Mouse (Mus musculus) neural tube, embryonic 14.5 days (tissue): ENCODE results near the gene Banf2. TPM values are rescaled to one million over a fixed set of nuclear protein-coding genes. Genes with fewer than 3 reads are reported as not detected.

ENCODE experiments used
- ATAC-seq: fragments of 200-750 bp; cut with Nextera tagmentation; 2 replicates; pipeline ENCODE4 v1.8.0; 2017; ENCODE audit warnings: low read depth, mild to moderate bottlenecking, moderate TSS enrichment, moderate library complexity
- H3K27ac ChIP-seq: fragments of 300-500 bp; sonication (generic); 2 replicates; pipeline ENCODE4 v1.5.1; 2014; ENCODE audit warnings: low read depth, mild to moderate bottlenecking, control low read depth, low read length, moderate library complexity, mixed read lengths
- H3K27me3 ChIP-seq: fragments of 300-500 bp; sonication (generic); 2 replicates; pipeline ENCODE4 v1.6.1; 2014; ENCODE audit warnings: low read length; ENCODE audit not compliant: control insufficient read depth, insufficient read depth
- H3K36me3 ChIP-seq: fragments of 300-500 bp; sonication (generic); 2 replicates; pipeline ENCODE4 v1.6.1; 2014; ENCODE audit warnings: low read length, mixed read lengths; ENCODE audit not compliant: control insufficient read depth, insufficient read depth
- H3K4me1 ChIP-seq: fragments of 300-500 bp; sonication (generic); 2 replicates; pipeline ENCODE4 v1.6.1; 2014; ENCODE audit warnings: low read length; ENCODE audit not compliant: control insufficient read depth, insufficient read depth
- H3K4me2 ChIP-seq: fragments of 300-500 bp; sonication (generic); 2 replicates; pipeline ENCODE4 v1.6.1; 2014; ENCODE audit warnings: mild to moderate bottlenecking, low read depth, low read length, control low read depth
- H3K4me3 ChIP-seq: fragments of 300-500 bp; sonication (generic); 2 replicates; pipeline ENCODE4 v1.5.1; 2014; ENCODE audit warnings: low read depth, low read length, control low read depth, mixed read lengths
- H3K9ac ChIP-seq: fragments of 300-500 bp; sonication (generic); replicated peaks from 2 replicates; pipeline ENCODE4 v1.6.1; 2014; ENCODE audit warnings: low read depth, mild to moderate bottlenecking, control low read depth, low read length, mixed read lengths
- H3K9me3 ChIP-seq: fragments of 300-500 bp; sonication (generic); 2 replicates; pipeline ENCODE4 v1.6.1; 2016; ENCODE audit warnings: low read length; ENCODE audit not compliant: control insufficient read depth
- WGBS: fragments of 180-500 bp; shearing (Covaris S2); extraction: QIAGEN DNeasy Blood & Tissue Kit; methylation state at CpG from one replicate; pipeline ENCODE4 v1.1.7; 2014; 5-methylcytosine and 5-hydroxymethylcytosine counted together
- polyA plus RNA-seq: library from polyadenylated mRNA; unstranded; fragments of >200 nt; fragmentation: Nextera tagmentation; extraction: Ambion mirVana; gene quantifications from 2 replicates; pipeline ENCODE4 v1.2.1, GENCODE M21; 2014

Banf2 gene
- polyA plus RNA-seq, 1 experiment from 2014 or later = not detected

DNA sequence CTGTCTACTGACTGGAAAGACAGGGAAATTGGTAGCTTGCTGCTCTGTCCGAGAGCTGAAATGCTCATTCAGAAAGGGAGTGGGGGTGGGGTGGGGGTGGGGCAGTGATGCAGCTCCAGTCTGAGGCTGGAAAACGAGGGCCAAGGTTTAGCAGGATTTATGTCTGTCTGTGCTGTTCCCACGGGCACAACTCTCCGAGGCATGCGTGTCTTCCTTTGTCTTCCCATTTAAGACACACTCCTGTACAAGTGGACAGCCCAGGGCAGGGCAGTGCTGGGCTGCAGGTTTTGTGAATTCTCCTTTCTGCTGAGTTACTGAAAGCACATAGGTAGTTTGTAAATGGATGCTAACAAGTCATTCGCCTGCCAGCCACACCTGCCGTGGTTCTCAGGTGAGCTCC is 39.8 kb downstream of the Banf2 start:
- Histone ChIP-seq H3K4me3 (no peak overlapping the region), H3K4me2 (no peak overlapping the region), H3K36me3 (no peaks in the 10 kb centered on the region), H3K9ac (no peak overlapping the region), H3K4me1 (no peaks in the 10 kb centered on the region), H3K27me3 (no peaks in the 10 kb centered on the region), H3K27ac (no peak overlapping the region), H3K9me3 (no peaks in the 10 kb centered on the region)
- 21% methylated on average over 7 of the region's 7 CpGs for WGBS
- peak; percentile 65; the same call in 1 of the 2 replicates for ATAC-seq

DNA sequence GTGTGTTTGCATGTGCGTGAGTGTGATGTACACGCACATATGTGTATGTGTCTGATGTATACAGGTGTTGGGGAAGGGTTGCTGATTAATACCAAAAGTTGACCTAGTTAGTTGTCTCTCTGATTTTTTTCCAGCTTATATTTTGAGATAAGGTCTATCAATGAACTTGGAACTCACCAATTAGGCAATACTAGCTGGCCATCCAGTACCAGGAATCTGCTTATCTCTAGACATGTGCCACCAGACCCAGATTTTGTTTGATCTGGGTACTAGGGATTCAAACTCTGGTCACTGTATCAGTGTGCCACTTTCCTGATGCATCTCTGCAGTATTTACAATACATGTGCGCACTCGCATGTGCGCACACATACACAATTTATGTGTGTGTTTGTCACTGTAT is 41.2 kb downstream of the Banf2 start:
- Histone ChIP-seq H3K9ac (no peak overlapping the region), H3K4me1 (no peaks in the 10 kb centered on the region), H3K4me3 (no peak overlapping the region), H3K27me3 (no peaks in the 10 kb centered on the region), H3K36me3 (no peaks in the 10 kb centered on the region), H3K9me3 (no peaks in the 10 kb centered on the region), H3K27ac (no peak overlapping the region), H3K4me2 (no peak overlapping the region)
- 98% methylated on average over 5 of the region's 5 CpGs for WGBS
- no peak for ATAC-seq

DNA sequence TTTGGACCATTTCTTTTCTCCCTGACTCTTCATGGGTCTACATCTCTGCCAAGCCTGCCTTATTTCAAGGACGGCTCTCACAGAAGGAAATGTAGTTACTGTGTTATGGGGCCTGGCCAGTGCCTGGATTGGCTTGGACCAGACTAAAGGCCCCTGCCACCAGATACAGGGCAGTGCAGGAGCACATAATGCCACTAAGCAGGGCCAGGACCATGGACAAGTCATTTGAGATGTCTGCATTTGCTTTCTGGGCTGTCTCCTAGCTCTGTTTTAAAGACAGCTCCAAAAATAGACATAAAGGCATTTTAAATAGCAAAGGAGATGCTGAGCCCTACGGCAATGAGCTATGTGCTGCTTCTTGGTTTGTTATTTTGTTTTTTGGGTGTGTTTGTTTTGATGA is 43.8 kb downstream of the Banf2 start:
- Histone ChIP-seq H3K27me3 (no peaks in the 10 kb centered on the region), H3K4me3 (no peak overlapping the region), H3K36me3 (no peaks in the 10 kb centered on the region), H3K4me2 (no peak overlapping the region), H3K9ac (no peak overlapping the region), H3K4me1 (no peaks in the 10 kb centered on the region), H3K27ac (no peak overlapping the region), H3K9me3 (no peaks in the 10 kb centered on the region)
- ATAC-seq = no peak
- 92% methylated on average over 2 of the region's 2 CpGs for WGBS

DNA sequence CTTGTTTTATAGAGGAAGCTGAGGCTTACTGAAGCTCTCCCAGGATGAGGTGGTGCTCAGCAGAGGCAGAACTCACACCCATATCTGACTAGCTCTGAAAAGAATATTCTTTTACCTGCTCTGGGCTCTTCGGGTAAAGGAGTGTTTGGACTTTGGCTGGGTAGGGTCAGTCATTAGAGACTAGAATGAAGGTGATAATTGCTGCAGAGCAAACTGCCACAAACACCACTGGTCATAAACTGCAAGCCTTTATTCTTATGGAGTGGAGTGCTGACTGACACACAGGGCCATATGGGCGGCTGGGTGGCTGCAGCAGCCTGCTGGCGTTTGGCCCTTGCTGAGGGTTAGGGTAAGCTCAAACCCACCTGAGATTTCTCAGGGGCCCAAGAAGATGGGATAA is 46.0 kb downstream of the Banf2 start:
- Histone ChIP-seq H3K9me3 (no peaks in the 10 kb centered on the region), H3K4me1 (no peaks in the 10 kb centered on the region), H3K27ac (no peak overlapping the region), H3K9ac (no peak overlapping the region), H3K4me2 (no peak overlapping the region), H3K4me3 (no peak overlapping the region), H3K36me3 (no peaks in the 10 kb centered on the region), H3K27me3 (no peaks in the 10 kb centered on the region)
- 46% methylated on average over 3 of the region's 3 CpGs for WGBS
- no peak for ATAC-seq

DNA sequence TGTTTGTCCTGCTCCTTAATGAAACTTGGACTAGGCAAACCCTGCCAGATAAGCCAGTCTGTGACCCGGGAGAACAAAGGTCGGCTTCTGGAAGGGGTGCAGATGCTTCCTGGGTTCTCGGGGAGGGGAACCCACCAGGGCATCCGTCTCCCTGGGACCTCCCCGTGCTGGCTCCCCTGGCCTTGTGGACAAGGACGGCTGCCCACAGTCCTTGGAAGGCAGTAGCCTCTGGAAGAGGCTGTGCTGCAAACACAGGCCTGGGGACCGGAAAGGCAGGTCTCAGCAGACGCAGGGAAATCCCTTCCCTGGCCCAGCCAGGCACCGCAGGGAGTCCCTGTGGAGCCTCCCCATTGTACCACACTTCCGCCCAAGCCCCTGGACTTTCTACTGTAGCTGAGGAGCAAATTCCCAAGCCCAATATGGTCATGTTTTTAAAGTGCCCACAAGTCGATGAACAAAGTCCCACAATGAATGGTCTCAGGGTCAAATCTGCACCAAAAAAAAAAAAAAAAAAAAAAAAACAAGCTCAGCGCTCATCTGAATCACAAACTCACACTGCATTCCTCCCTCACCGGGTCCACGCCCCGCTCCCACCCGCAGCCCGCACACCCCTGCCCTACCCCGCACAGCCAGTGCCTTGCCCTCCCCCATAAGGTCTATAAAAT is 53.5 kb downstream of the Banf2 start:
- no peak; the same call in 1 of the 2 replicates for ATAC-seq
- no peaks in the 10 kb centered on the region for H3K4me1 ChIP-seq
- H3K27me3 ChIP-seq = no peaks in the 10 kb centered on the region
- no peak overlapping the region for H3K9ac ChIP-seq
- H3K27ac ChIP-seq = peak overlapping the region; percentile 44
- H3K4me2 ChIP-seq = no peak overlapping the region
- 31% methylated on average over 18 of the region's 18 CpGs for WGBS
- no peak overlapping the region for H3K4me3 ChIP-seq
- H3K36me3 ChIP-seq = no peaks in the 10 kb centered on the region
- no peaks in the 10 kb centered on the region for H3K9me3 ChIP-seq

DNA sequence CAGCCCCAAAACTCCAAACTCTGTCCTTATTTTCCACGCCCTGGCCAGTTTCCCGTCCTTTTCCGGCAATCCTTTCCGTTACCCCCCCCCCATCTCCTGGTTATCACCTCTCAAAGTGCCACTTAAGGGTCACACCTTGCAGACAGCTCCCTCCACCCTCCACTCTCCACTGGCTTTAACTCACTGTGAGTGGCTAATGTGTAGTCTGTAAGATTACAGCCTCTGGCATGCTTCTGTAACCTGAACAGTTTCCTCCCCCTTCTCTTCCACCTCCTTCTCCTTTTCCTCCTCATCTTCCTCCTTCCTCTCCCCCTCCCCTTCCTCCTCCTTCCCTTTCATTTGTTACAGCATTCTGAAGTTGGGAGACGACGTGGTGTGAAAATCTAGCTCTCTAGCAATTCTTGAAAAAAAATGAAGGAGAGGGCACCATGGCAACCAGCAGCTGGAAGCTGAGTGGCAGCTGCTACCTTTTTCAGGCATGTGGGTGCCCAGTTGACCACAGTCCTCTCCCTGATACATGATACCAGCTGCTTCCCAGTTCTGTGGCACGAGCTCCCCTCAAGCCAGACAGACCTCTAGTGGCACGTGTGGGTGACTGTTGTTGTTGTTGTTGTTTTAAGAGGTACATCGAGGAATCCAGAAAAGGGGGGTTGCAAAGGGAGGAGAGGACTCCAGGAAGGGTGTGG is 55.2 kb downstream of the Banf2 start:
- Histone ChIP-seq H3K9me3 (no peaks in the 10 kb centered on the region), H3K4me1 (no peaks in the 10 kb centered on the region), H3K9ac (no peak overlapping the region), H3K27ac (no peak overlapping the region), H3K4me2 (no peak overlapping the region), H3K4me3 (no peak overlapping the region), H3K36me3 (no peaks in the 10 kb centered on the region), H3K27me3 (no peaks in the 10 kb centered on the region)
- ATAC-seq = no peak
- 68% methylated on average over 9 of the region's 9 CpGs for WGBS

DNA sequence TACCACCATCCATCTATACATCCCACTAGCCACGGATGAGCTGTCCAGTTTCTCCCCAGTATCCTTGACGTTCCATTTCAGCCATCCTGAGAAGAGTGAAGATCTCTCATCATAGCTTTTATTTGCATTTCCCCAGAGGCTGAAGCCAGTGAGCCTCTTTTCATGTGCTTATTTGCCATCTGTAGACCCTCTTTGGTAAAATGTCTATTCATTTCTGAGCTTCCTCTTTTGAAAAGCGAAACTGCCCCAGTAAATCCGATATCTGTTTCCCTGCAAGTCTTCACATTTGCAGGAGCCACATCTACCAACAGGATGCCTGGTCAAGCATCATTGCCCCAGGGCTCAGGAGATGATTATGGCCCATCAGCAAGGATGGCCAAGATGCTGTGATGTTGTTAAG is 59.9 kb downstream of the Banf2 start:
- WGBS = 77% methylated on average over 4 of the region's 4 CpGs
- Histone ChIP-seq H3K36me3 (no peaks in the 10 kb centered on the region), H3K4me1 (no peaks in the 10 kb centered on the region)

DNA sequence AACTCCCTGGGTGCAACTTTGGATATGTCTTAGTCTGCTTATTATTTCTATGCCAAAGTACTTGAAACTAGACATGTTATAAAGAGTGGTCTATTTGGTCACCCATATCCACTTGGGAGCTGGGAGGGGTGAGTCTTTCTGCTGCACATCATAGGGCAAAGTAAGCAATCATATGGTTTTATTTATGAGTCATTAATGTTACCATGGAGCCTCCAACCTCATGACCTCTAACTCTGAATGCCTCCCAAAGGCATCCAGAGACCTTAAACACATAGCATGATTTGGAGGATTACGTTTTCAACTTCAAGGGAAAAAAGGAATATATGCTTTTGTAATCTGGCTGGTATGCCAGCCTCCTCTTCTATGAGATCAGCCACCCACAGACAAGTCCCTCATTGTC is 61.9 kb downstream of the Banf2 start:
- H3K4me3 ChIP-seq = no peak overlapping the region
- H3K36me3 ChIP-seq = no peaks in the 10 kb centered on the region
- no peak for ATAC-seq
- 53% methylated on average over 1 of the region's 1 CpGs for WGBS
- no peaks in the 10 kb centered on the region for H3K9me3 ChIP-seq
- H3K4me1 ChIP-seq = no peaks in the 10 kb centered on the region
- no peak overlapping the region for H3K9ac ChIP-seq
- no peak overlapping the region for H3K4me2 ChIP-seq
- no peaks in the 10 kb centered on the region for H3K27me3 ChIP-seq
- H3K27ac ChIP-seq = no peak overlapping the region

More for the DNA sequence above, 59.9 kb downstream of the Banf2 start:
- Histone ChIP-seq H3K9ac (no peak overlapping the region), H3K27me3 (no peaks in the 10 kb centered on the region), H3K4me3 (no peak overlapping the region), H3K27ac (no peak overlapping the region), H3K9me3 (no peaks in the 10 kb centered on the region), H3K4me2 (no peak overlapping the region)
- ATAC-seq = no peak

DNA sequence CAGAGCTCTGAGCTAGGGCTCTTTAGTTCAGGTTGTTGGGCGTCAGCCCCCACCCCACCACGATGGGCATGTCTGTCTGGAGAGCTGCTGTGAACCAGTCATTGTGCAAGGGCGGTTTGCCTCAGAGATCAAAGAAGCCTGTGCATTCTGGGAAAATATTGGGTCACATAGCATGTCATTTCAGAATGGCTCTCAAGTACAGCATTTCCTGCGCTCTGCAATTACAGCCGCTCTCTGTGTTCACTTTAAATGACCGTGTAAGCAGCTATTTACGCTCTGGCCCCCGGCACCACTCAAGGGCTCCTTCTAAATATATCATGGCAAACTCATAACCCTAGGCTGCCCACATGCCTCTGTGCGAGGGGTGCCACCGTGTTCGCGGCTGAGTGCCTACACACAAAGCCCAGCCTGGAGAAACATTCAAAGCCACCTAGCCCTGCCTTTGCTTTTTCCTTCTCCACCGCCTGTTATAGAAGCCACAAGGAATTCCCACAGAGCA is 68.7 kb downstream of the Banf2 start:
- no peak overlapping the region for H3K4me3 ChIP-seq
- H3K4me2 ChIP-seq = no peak overlapping the region
- 0 out of 2 replicates have a peak overlapping the region, but pooled peaks have one; percentile 21 for H3K9ac ChIP-seq
- no peaks in the 10 kb centered on the region for H3K9me3 ChIP-seq
- H3K36me3 ChIP-seq = no peaks in the 10 kb centered on the region
- peaks cover 4% of the 10 kb centered on the region; the same call in 1 of the 2 replicates for H3K4me1 ChIP-seq
- ATAC-seq = peak; percentile 38; the same call in 1 of the 2 replicates
- H3K27ac ChIP-seq = 0 out of 2 replicates have a peak overlapping the region, but pooled peaks have one; percentile 22
- H3K27me3 ChIP-seq = no peaks in the 10 kb centered on the region
- 28% methylated on average over 13 of the region's 13 CpGs for WGBS
